Mouse (Mus musculus) frontal cortex, adult (tissue): ENCODE data around the gene Odf3.

Experiments
- ATAC-seq: cut with Nextera tagmentation; 2 replicates; pipeline ENCODE4 v1.9.2; 2017; ENCODE audit warnings: mild to moderate bottlenecking, moderate library complexity, mixed read lengths; ENCODE audit not compliant: low TSS enrichment

Odf3 gene

GRCm38 (mm10) chr7:140844905-140845665 lies 2.5 kb upstream of the Odf3 start, which contains the start of gene Scgb1c1:
TSS of gene Scgb1c1 (plus strand) at chr7:140845547.
- peak; percentile 84 for ATAC-seq

GRCm38 (mm10) chr7:140845683-140846082 lies 1.9 kb upstream of the Odf3 start:
- ATAC-seq: no peak

- ATAC-seq: no peak
Observed at GRCm38 (mm10) chr7:140846676-140847075, 929 bp upstream of the Odf3 start.

- ATAC-seq: no peak
Observed at GRCm38 (mm10) chr7:140848591-140848990, 986 bp downstream of the Odf3 start.

- no peak for ATAC-seq
Observed at GRCm38 (mm10) chr7:140851916-140852315, 4.3 kb downstream of the Odf3 start.

- ATAC-seq: no peak
Observed at GRCm38 (mm10) chr7:140853386-140853785, 5.8 kb downstream of the Odf3 start.

GRCm38 (mm10) chr7:140854483-140854882 lies 6.9 kb downstream of the Odf3 start:
- no peak for ATAC-seq

- no peak for ATAC-seq
Observed at GRCm38 (mm10) chr7:140855181-140855580, 7.6 kb downstream of the Odf3 start.

- peak; percentile 77 for ATAC-seq
Observed at GRCm38 (mm10) chr7:140855860-140856784, 8.5 kb downstream of the Odf3 start, which contains the start of gene Gm45785. TSS of gene Gm45785 (minus strand) at chr7:140856331.

- ATAC-seq: peak; percentile 62
Observed at GRCm38 (mm10) chr7:140856785-140857549, 9.4 kb downstream of the Odf3 start, which contains the start of gene Ric8a. TSS of gene Ric8a (plus strand) at chr7:140856957.

- peak; percentile 12 for ATAC-seq
Observed at GRCm38 (mm10) chr7:140857550-140858505, 10.2 kb downstream of the Odf3 start, which contains the start of gene Bet1l. TSS of gene Bet1l (minus strand) at chr7:140857577.

- no peak for ATAC-seq
Observed at GRCm38 (mm10) chr7:140858746-140859145, 11.1 kb downstream of the Odf3 start.

GRCm38 (mm10) chr7:140859997-140860396 lies 12.4 kb downstream of the Odf3 start:
- ATAC-seq: no peak

- no peak for ATAC-seq
Observed at GRCm38 (mm10) chr7:140860728-140861127, 13.1 kb downstream of the Odf3 start.

- ATAC-seq: no peak
Observed at GRCm38 (mm10) chr7:140864761-140865160, 17.2 kb downstream of the Odf3 start.

- no peak for ATAC-seq
Observed at GRCm38 (mm10) chr7:140874224-140874623, 26.6 kb downstream of the Odf3 start.

GRCm38 (mm10) chr7:140877364-140877763 lies 29.8 kb downstream of the Odf3 start:
- ATAC-seq: no peak

- no peak for ATAC-seq
Observed at GRCm38 (mm10) chr7:140879355-140879754, 31.8 kb downstream of the Odf3 start.

GRCm38 (mm10) chr7:140880419-140880818 lies 32.8 kb downstream of the Odf3 start:
- no peak for ATAC-seq

GRCm38 (mm10) chr7:140880865-140881515 lies 33.4 kb downstream of the Odf3 start:
- ATAC-seq: no peak
